Mouse (Mus musculus): ENCODE measurements at regions not wholly inside any gene's neighbourhood (a gene's known extent, or its start where the extent isn't known, plus 50 kb on each side); places are given as distances from the start of the nearest gene placed in this dataset.

- TF ChIP-seq CTCF (IDR thresholded peaks at IDR 0.05; ENCODE audit: low read depth) (no peak), EP300 (IDR thresholded peaks at IDR 0.05; ENCODE audit: low read depth) (no peak)
Observed at GRCm38 (mm10) chr9:76706451-76706850, 139.5 kb upstream of the Fam83b start.
